Mouse (Mus musculus): Measurements from ENCODE around the gene Kifc3.
"Not testable (repeated sequence)": the region's sequence is repeated elsewhere in the genome, so short reads cannot be mapped to it uniquely, and the experiment has no call there.

The Kifc3 gene

GRCm38 (mm10) chr8:95202056-95202570 is 499 bp downstream of the Kifc3 start:
- no peak for DNase-seq (ENCODE audit: low read depth, low spot score)

GRCm38 (mm10) chr8:95201491-95201890 is 1.1 kb downstream of the Kifc3 start:
- DNase-seq (ENCODE audit: low read depth, low spot score), result no peak

- DNase-seq (ENCODE audit: low read depth, low spot score), result no peak
These were observed 2.6 kb downstream of the Kifc3 start for GRCm38 (mm10) chr8:95200001-95200405.

- no peak for DNase-seq (ENCODE audit: low read depth, low spot score)
These were observed 6.9 kb downstream of the Kifc3 start for GRCm38 (mm10) chr8:95195728-95196127.

GRCm38 (mm10) chr8:95191497-95192175 is 11.0 kb downstream of the Kifc3 start:
- no peak for DNase-seq (ENCODE audit: low read depth, low spot score)

- no peak for DNase-seq (ENCODE audit: low read depth, low spot score)
These were observed 15.0 kb downstream of the Kifc3 start for GRCm38 (mm10) chr8:95187579-95187978.

GRCm38 (mm10) chr8:95185891-95186513 is 16.6 kb downstream of the Kifc3 start:
- no peak for DNase-seq (ENCODE audit: low read depth, low spot score)

- no peak for DNase-seq (ENCODE audit: low read depth, low spot score)
These were observed 17.5 kb downstream of the Kifc3 start for GRCm38 (mm10) chr8:95185104-95185503.

- peak; percentile 81 for DNase-seq (ENCODE audit: low read depth, low spot score)
These were observed 18.4 kb downstream of the Kifc3 start for GRCm38 (mm10) chr8:95184171-95184570.

GRCm38 (mm10) chr8:95181850-95182249 is 20.8 kb downstream of the Kifc3 start:
- DNase-seq (ENCODE audit: low read depth, low spot score), result no peak

GRCm38 (mm10) chr8:95178191-95178590 is 24.4 kb downstream of the Kifc3 start:
- DNase-seq (ENCODE audit: low read depth, low spot score), result no peak

GRCm38 (mm10) chr8:95176985-95177384 is 25.6 kb downstream of the Kifc3 start:
- DNase-seq (ENCODE audit: low read depth, low spot score), result no peak

GRCm38 (mm10) chr8:95175808-95176207 is 26.8 kb downstream of the Kifc3 start:
- no peak for DNase-seq (ENCODE audit: low read depth, low spot score)

GRCm38 (mm10) chr8:95175306-95175705 is 27.3 kb downstream of the Kifc3 start:
- DNase-seq (ENCODE audit: low read depth, low spot score), result no peak

- DNase-seq (ENCODE audit: low read depth, low spot score), result no peak
These were observed 30.2 kb downstream of the Kifc3 start for GRCm38 (mm10) chr8:95172433-95172832.

- no peak for DNase-seq (ENCODE audit: low read depth, low spot score)
These were observed 34.9 kb downstream of the Kifc3 start for GRCm38 (mm10) chr8:95167726-95168125.

- DNase-seq (ENCODE audit: low read depth, low spot score), result peak; percentile 26
These were observed 36.2 kb downstream of the Kifc3 start for GRCm38 (mm10) chr8:95166400-95166799.

- no peak for DNase-seq (ENCODE audit: low read depth, low spot score)
These were observed 36.7 kb downstream of the Kifc3 start for GRCm38 (mm10) chr8:95165923-95166322.

GRCm38 (mm10) chr8:95164469-95164868 is 38.1 kb downstream of the Kifc3 start:
- DNase-seq (ENCODE audit: low read depth, low spot score), result no peak

- not testable (repeated sequence) for DNase-seq (ENCODE audit: low read depth, low spot score)
These were observed 38.6 kb downstream of the Kifc3 start for GRCm38 (mm10) chr8:95163969-95164368.

GRCm38 (mm10) chr8:95162785-95163184 is 39.8 kb downstream of the Kifc3 start:
- DNase-seq (ENCODE audit: low read depth, low spot score), result no peak

- no peak for DNase-seq (ENCODE audit: low read depth, low spot score)
These were observed 43.3 kb downstream of the Kifc3 start for GRCm38 (mm10) chr8:95159344-95159743.

GRCm38 (mm10) chr8:95158654-95159053 is 44.0 kb downstream of the Kifc3 start:
- DNase-seq (ENCODE audit: low read depth, low spot score), result no peak

Measured in retina, adult 2 months (tissue).